Mouse (Mus musculus): ENCODE data around the gene Gm16506.
"Not testable (repeated sequence)": the region's sequence is repeated elsewhere in the genome, so short reads cannot be mapped to it uniquely, and the experiment has no call there.

The Gm16506 gene

DNA sequence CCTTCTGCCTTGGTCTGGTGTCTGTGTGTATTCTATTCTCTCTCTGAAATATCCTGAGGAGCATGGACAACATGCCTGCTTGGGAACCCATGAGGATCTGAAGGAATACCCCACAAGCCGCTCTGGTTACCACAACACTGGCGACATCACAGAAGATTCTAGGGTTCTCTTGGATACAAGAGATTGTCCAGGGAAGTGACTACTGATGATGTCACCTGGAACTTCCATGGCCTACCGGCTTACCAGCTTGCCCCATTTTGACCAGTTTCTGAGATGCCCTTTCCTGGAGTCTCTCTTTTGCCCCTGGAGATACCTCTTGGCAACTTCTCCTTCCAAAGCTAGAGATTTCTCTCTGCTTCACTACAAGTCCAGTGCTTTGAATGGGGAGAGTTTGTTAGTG lies at the start of gene Gm16506:
Gm16506 (minus strand) TSS at position 101 of the 400 bp plus-strand sequence.
- DNase-seq (ENCODE audit: low read depth) = not testable (repeated sequence)

DNA sequence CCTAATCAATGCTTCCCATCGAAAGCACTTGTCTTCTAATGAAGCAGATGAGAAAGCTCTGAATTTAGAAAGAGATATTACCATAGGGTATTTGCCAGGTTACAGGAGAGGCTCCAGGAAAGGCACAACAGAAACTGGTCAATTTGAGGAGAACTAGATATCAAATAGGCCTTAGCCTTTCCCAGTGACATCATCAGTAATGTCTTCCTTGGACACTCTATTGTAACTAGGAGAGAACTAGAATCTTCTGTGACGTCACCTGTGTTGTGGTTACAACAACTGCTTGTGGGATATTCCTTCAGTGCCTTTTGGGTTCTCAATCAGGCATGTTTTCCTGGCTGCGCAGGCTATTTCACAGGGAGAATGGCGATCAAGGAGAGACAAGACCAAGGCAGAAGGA lies 20.3 kb upstream of the Gm16506 start, which contains the start of gene Gm6526:
Gm6526 (plus strand) TSS at position 301 of the 400 bp plus-strand sequence.
- not testable (repeated sequence) for DNase-seq (ENCODE audit: low read depth)

DNA sequence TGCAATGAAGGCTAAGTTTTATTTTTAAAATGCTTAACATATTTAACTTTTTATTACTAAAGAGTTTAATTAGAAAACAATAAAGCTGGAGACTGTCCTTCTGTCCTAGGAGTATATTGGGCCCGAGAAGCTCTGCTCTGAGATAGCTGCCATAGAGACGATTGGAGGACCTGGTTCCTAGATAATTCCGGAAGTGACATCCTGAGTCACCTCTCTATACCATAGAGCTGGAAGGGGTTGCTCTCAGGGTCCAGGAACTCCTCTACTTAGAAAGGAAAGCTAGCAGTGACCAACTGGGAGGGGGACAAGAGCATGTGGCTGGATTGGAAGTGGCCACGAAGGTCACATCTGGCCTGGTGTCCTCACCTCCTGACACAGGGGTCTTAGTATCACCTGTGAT lies 29.7 kb downstream of the Gm16506 start, which contains the start of gene Gm7324:
Gm7324 (plus strand) TSS at position 208 of the 400 bp plus-strand sequence.
- not testable (repeated sequence) for DNase-seq (ENCODE audit: low read depth)

DNA sequence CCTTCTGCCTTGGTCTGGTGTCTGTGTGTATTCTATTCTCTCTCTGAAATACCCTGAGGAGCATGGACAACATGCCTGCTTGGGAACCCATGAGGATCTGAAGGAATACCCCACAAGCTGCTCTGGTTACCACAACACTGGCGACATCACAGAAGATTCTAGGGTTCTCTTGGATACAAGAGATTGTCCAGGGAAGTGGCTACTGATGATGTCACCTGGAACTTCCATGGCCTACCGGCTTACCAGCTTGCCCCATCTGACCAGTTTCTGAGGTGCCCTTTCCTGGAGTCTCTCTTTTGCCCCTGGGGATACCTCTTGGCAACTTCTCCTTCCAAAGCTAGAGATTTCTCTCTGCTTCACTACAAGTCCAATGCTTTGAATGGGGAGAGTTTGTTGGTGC lies 50.2 kb downstream of the Gm16506 start, which contains the start of gene Gm8165:
Gm8165 (minus strand) TSS at position 101 of the 400 bp plus-strand sequence.
- not testable (repeated sequence) for DNase-seq (ENCODE audit: low read depth)

All from fibroblast of lung, adult 2 months (primary cell).